Mouse (Mus musculus): ENCODE measurements at regions not wholly inside any gene's neighbourhood (a gene's known extent, or its start where the extent isn't known, plus 50 kb on each side); places are given as distances from the start of the nearest gene placed in this dataset.
A peak's percentile ranks its signal among the peaks of the same experiment; 100 is the strongest.

DNA sequence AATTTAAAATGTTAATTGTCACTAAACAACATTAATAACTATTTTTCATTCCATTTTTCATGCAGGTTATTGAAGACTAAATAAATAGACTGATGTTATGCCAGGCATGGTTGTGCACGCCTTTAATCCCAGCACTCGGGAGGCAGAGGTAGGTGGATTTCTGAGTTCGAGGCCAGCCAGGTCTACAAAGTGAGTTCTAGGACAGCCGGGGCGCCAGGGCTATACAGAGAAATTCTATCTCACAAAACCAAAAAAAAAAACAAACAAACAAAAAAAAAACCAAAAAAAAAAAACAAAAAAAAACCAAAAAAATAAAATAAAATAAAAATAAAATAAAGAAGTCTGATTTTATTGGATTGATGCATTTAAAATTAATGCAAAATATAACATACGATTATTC, 157.1 kb downstream of the Vmn2r121 start:
- peak in 1 of 2 experiments; percentile 53 for DNase-seq (ENCODE audit: low spot score in 2 of 2)
